Mouse (Mus musculus) myocyte (in vitro differentiated cells): ENCODE data around the gene Neu2.

Source experiments
- CEBPB ChIP-seq: IDR thresholded peaks from 2 replicates; pipeline ENCODE4 v1.6.1; 2011; ENCODE audit warnings: mild to moderate bottlenecking, moderate library complexity; ENCODE audit not compliant: poor library complexity, insufficient read depth, severe bottlenecking
- MAX ChIP-seq: IDR thresholded peaks from one replicate; pipeline ENCODE4 v1.6.1; 2011; ENCODE audit warnings: low read depth, mild to moderate bottlenecking, control low read depth

GRCm38 (mm10) chr1:87631584-87631983, 121.9 kb downstream of the Neu2 start:
- TF ChIP-seq MAX: no peak
- no peak for TF ChIP-seq CEBPB
